Mouse (Mus musculus): ENCODE results near the gene Ythdc1. TPM values are rescaled to one million over a fixed set of nuclear protein-coding genes. Genes with fewer than 3 reads are reported as not detected.

The Ythdc1 gene
- 29.7 and 31.5 TPM in 2 replicates for polyA plus RNA-seq (2014; fragmentation: Nextera tagmentation; extraction: Ambion mirVana)

GRCm38 (mm10) chr5:86803962-86804940, at the start of gene Ythdc1:
TSS of gene Ythdc1 (plus strand) at chr5:86804221.
- Histone ChIP-seq H3K9me3 (ENCODE audit: control insufficient read depth, low read length) (no peaks in the 10 kb centered on the region), H3K4me3 (ENCODE audit: control insufficient read depth in 1 of 2, insufficient read depth in 1 of 2, low read depth in 1 of 2, low read length in 2 of 2) (peak within 1 kb of the TSS; percentile 85 to 94), H3K4me1 (ENCODE audit: control insufficient read depth in 2 of 2, insufficient read depth in 2 of 2, low read length in 2 of 2) (peaks cover 2 to 7% of the 10 kb centered on the region in 2 experiments; a peak in 2 of 4 replicates), H3K36me3 (ENCODE audit: control insufficient read depth, insufficient read depth, low read length) (no peaks in the 10 kb centered on the region), H3K4me2 (ENCODE audit: low read length) (peak within 1 kb of the TSS; percentile 88), H3K27me3 (ENCODE audit: control insufficient read depth, insufficient read depth, low read length) (no peaks in the 10 kb centered on the region), H3K27ac (replicated peaks in 1 of 2; ENCODE audit: control insufficient read depth in 1 of 2, insufficient read depth in 1 of 2, low read depth in 2 of 2, low read length in 2 of 2) (peak within 1 kb of the TSS; percentile 99 to 100), H3K9ac (ENCODE audit: low read length) (peak within 1 kb of the TSS; percentile 88)
- WGBS = under 1% methylated on average over 108 of the region's 111 CpGs
- ATAC-seq (ENCODE audit: insufficient number of reproducible peaks, insufficient read depth, low FRiP score, low read depth) = peak; percentile 99

- Histone ChIP-seq H3K36me3 (ENCODE audit: control insufficient read depth, insufficient read depth, low read length) (no peaks in the 10 kb centered on the region), H3K4me2 (ENCODE audit: low read length) (no peak overlapping the region), H3K4me1 (ENCODE audit: control insufficient read depth in 2 of 2, insufficient read depth in 2 of 2, low read length in 2 of 2) (no peaks in the 10 kb centered on the region), H3K27ac (replicated peaks in 1 of 2; ENCODE audit: control insufficient read depth in 1 of 2, insufficient read depth in 1 of 2, low read depth in 2 of 2, low read length in 2 of 2) (no peak overlapping the region), H3K9ac (ENCODE audit: low read length) (no peak overlapping the region), H3K4me3 (ENCODE audit: control insufficient read depth in 1 of 2, insufficient read depth in 1 of 2, low read depth in 1 of 2, low read length in 2 of 2) (no peak overlapping the region), H3K27me3 (ENCODE audit: control insufficient read depth, insufficient read depth, low read length) (no peaks in the 10 kb centered on the region), H3K9me3 (ENCODE audit: control insufficient read depth, low read length) (no peaks in the 10 kb centered on the region)
- ATAC-seq (ENCODE audit: insufficient number of reproducible peaks, insufficient read depth, low FRiP score, low read depth) = no peak
- WGBS = 49% methylated on average over 3 of the region's 3 CpGs
Observed at GRCm38 (mm10) chr5:86769015-86769658, 34.9 kb upstream of the Ythdc1 start.

- no peaks in the 10 kb centered on the region for H3K4me1 ChIP-seq (ENCODE audit: control insufficient read depth in 2 of 2, insufficient read depth in 2 of 2, low read length in 2 of 2)
- no peak overlapping the region for H3K9ac ChIP-seq (ENCODE audit: low read length)
- no peak overlapping the region for H3K4me2 ChIP-seq (ENCODE audit: low read length)
- H3K9me3 ChIP-seq (ENCODE audit: control insufficient read depth, low read length) = no peaks in the 10 kb centered on the region
- H3K4me3 ChIP-seq (ENCODE audit: control insufficient read depth in 1 of 2, insufficient read depth in 1 of 2, low read depth in 1 of 2, low read length in 2 of 2) = no peak overlapping the region
- H3K27me3 ChIP-seq (ENCODE audit: control insufficient read depth, insufficient read depth, low read length) = no peaks in the 10 kb centered on the region
- ATAC-seq (ENCODE audit: insufficient number of reproducible peaks, insufficient read depth, low FRiP score, low read depth) = no peak
- H3K27ac ChIP-seq (replicated peaks in 1 of 2; ENCODE audit: control insufficient read depth in 1 of 2, insufficient read depth in 1 of 2, low read depth in 2 of 2, low read length in 2 of 2) = no peak overlapping the region
- H3K36me3 ChIP-seq (ENCODE audit: control insufficient read depth, insufficient read depth, low read length) = no peaks in the 10 kb centered on the region
Observed at GRCm38 (mm10) chr5:86771010-86771409, 33.0 kb upstream of the Ythdc1 start.

GRCm38 (mm10) chr5:86776941-86777340, 27.1 kb upstream of the Ythdc1 start:
- 84% methylated on average over 5 of the region's 5 CpGs for WGBS
- Histone ChIP-seq H3K4me3 (ENCODE audit: control insufficient read depth in 1 of 2, insufficient read depth in 1 of 2, low read depth in 1 of 2, low read length in 2 of 2) (no peak overlapping the region), H3K36me3 (ENCODE audit: control insufficient read depth, insufficient read depth, low read length) (no peaks in the 10 kb centered on the region), H3K9ac (ENCODE audit: low read length) (no peak overlapping the region), H3K27ac (replicated peaks in 1 of 2; ENCODE audit: control insufficient read depth in 1 of 2, insufficient read depth in 1 of 2, low read depth in 2 of 2, low read length in 2 of 2) (no peak overlapping the region), H3K27me3 (ENCODE audit: control insufficient read depth, insufficient read depth, low read length) (no peaks in the 10 kb centered on the region), H3K9me3 (ENCODE audit: control insufficient read depth, low read length) (no peaks in the 10 kb centered on the region), H3K4me2 (ENCODE audit: low read length) (no peak overlapping the region), H3K4me1 (ENCODE audit: control insufficient read depth in 2 of 2, insufficient read depth in 2 of 2, low read length in 2 of 2) (no peaks in the 10 kb centered on the region)
- no peak for ATAC-seq (ENCODE audit: insufficient number of reproducible peaks, insufficient read depth, low FRiP score, low read depth)

- Histone ChIP-seq H3K4me1 (ENCODE audit: control insufficient read depth in 2 of 2, insufficient read depth in 2 of 2, low read length in 2 of 2) (no peaks in the 10 kb centered on the region), H3K9me3 (ENCODE audit: control insufficient read depth, low read length) (no peaks in the 10 kb centered on the region), H3K9ac (ENCODE audit: low read length) (no peak overlapping the region), H3K4me2 (ENCODE audit: low read length) (no peak overlapping the region), H3K27me3 (ENCODE audit: control insufficient read depth, insufficient read depth, low read length) (no peaks in the 10 kb centered on the region), H3K27ac (replicated peaks in 1 of 2; ENCODE audit: control insufficient read depth in 1 of 2, insufficient read depth in 1 of 2, low read depth in 2 of 2, low read length in 2 of 2) (no peak overlapping the region), H3K4me3 (ENCODE audit: control insufficient read depth in 1 of 2, insufficient read depth in 1 of 2, low read depth in 1 of 2, low read length in 2 of 2) (no peak overlapping the region), H3K36me3 (ENCODE audit: control insufficient read depth, insufficient read depth, low read length) (no peaks in the 10 kb centered on the region)
- ATAC-seq (ENCODE audit: insufficient number of reproducible peaks, insufficient read depth, low FRiP score, low read depth) = no peak
- WGBS = 48% methylated on average over 1 of the region's 1 CpGs
Observed at GRCm38 (mm10) chr5:86778471-86778870, 25.6 kb upstream of the Ythdc1 start.

GRCm38 (mm10) chr5:86783059-86783458, 21.0 kb upstream of the Ythdc1 start:
- no peak overlapping the region for H3K4me3 ChIP-seq (ENCODE audit: control insufficient read depth in 1 of 2, insufficient read depth in 1 of 2, low read depth in 1 of 2, low read length in 2 of 2)
- ATAC-seq (ENCODE audit: insufficient number of reproducible peaks, insufficient read depth, low FRiP score, low read depth) = no peak
- H3K4me2 ChIP-seq (ENCODE audit: low read length) = no peak overlapping the region
- no peaks in the 10 kb centered on the region for H3K9me3 ChIP-seq (ENCODE audit: control insufficient read depth, low read length)
- WGBS = 67% methylated on average over 8 of the region's 8 CpGs
- H3K27me3 ChIP-seq (ENCODE audit: control insufficient read depth, insufficient read depth, low read length) = no peaks in the 10 kb centered on the region
- no peaks in the 10 kb centered on the region for H3K4me1 ChIP-seq (ENCODE audit: control insufficient read depth in 2 of 2, insufficient read depth in 2 of 2, low read length in 2 of 2)
- H3K36me3 ChIP-seq (ENCODE audit: control insufficient read depth, insufficient read depth, low read length) = no peaks in the 10 kb centered on the region
- no peak overlapping the region for H3K9ac ChIP-seq (ENCODE audit: low read length)
- H3K27ac ChIP-seq (replicated peaks in 1 of 2; ENCODE audit: control insufficient read depth in 1 of 2, insufficient read depth in 1 of 2, low read depth in 2 of 2, low read length in 2 of 2) = no peak overlapping the region

- Histone ChIP-seq H3K27ac (replicated peaks in 1 of 2; ENCODE audit: control insufficient read depth in 1 of 2, insufficient read depth in 1 of 2, low read depth in 2 of 2, low read length in 2 of 2) (no peak overlapping the region), H3K4me2 (ENCODE audit: low read length) (no peak overlapping the region), H3K9me3 (ENCODE audit: control insufficient read depth, low read length) (no peaks in the 10 kb centered on the region), H3K4me1 (ENCODE audit: control insufficient read depth in 2 of 2, insufficient read depth in 2 of 2, low read length in 2 of 2) (no peaks in the 10 kb centered on the region), H3K27me3 (ENCODE audit: control insufficient read depth, insufficient read depth, low read length) (no peaks in the 10 kb centered on the region), H3K36me3 (ENCODE audit: control insufficient read depth, insufficient read depth, low read length) (no peaks in the 10 kb centered on the region), H3K9ac (ENCODE audit: low read length) (no peak overlapping the region), H3K4me3 (ENCODE audit: control insufficient read depth in 1 of 2, insufficient read depth in 1 of 2, low read depth in 1 of 2, low read length in 2 of 2) (no peak overlapping the region)
- 71% methylated on average over 1 of the region's 1 CpGs for WGBS
- no peak for ATAC-seq (ENCODE audit: insufficient number of reproducible peaks, insufficient read depth, low FRiP score, low read depth)
Observed at GRCm38 (mm10) chr5:86784205-86784604, 19.8 kb upstream of the Ythdc1 start.
